In genomic region chr4:12736411-12736810, GRCm38 (mm10) we compare ENCODE assay signal across 23 mouse cellular contexts.
"Had no signal": no experiment of that assay in that cellular context is flagged by ENCODE, and none has a peak within 500 bp of the region (broad histone marks: within the 10 kb centered on the region; RNA-seq: fewer than 3 reads in every experiment).

No protein-coding gene starts in this region.

- H3K36me3 ChIP-seq: intestine, embryonic 15.5 days; limb, embryonic 10.5 days; limb, embryonic 13.5 days; liver, embryonic 12.5 days; liver, embryonic 15.5 days; lung, embryonic 15.5 days; midbrain, embryonic 10.5 days; neural tube, embryonic 13.5 days; stomach, embryonic 15.5 days had no signal

- H3K4me3 ChIP-seq: intestine, embryonic 15.5 days; layer of hippocampus, adult 2 months; limb, embryonic 10.5 days; limb, embryonic 13.5 days; liver, embryonic 12.5 days; liver, embryonic 15.5 days; lung, embryonic 15.5 days; megakaryocyte, embryonic 14.5 days; midbrain, embryonic 10.5 days; neural tube, embryonic 13.5 days; stomach, embryonic 15.5 days had no signal

- H3K27me3 ChIP-seq: intestine, embryonic 15.5 days; limb, embryonic 13.5 days; liver, embryonic 12.5 days; liver, embryonic 15.5 days; lung, embryonic 15.5 days; megakaryocyte, embryonic 14.5 days; neural tube, embryonic 13.5 days; stomach, embryonic 15.5 days had no signal

- H3K4me1 ChIP-seq: intestine, embryonic 15.5 days; limb, embryonic 10.5 days; limb, embryonic 13.5 days; liver, embryonic 12.5 days; liver, embryonic 15.5 days; lung, embryonic 15.5 days; megakaryocyte, embryonic 14.5 days; midbrain, embryonic 10.5 days; neural tube, embryonic 13.5 days; stomach, embryonic 15.5 days had no signal

- H3K27ac ChIP-seq: intestine, embryonic 15.5 days; layer of hippocampus, adult 2 months; limb, embryonic 10.5 days; limb, embryonic 13.5 days; liver, embryonic 12.5 days; liver, embryonic 15.5 days; lung, embryonic 15.5 days; midbrain, embryonic 10.5 days; neural tube, embryonic 13.5 days; stomach, embryonic 15.5 days had no signal

- DNase-seq: kidney, adult 8-10 months; kidney, postnatal 25 days; layer of hippocampus, adult 9-11 months; liver; lung, adult 18-20 months; lung, postnatal 10 days; lung, postnatal 36 days; midbrain, embryonic 14.5 days; retina, postnatal 1 day; right cerebral cortex, postnatal 25 days; spleen, adult 18-20 months; thymus, postnatal 25 days had no signal
